Mouse (Mus musculus): ENCODE data around the gene Colec11. TPM values are rescaled to one million over a fixed set of nuclear protein-coding genes. Genes with fewer than 3 reads are reported as not detected.

Gene Colec11
- polyA plus RNA-seq, 1 experiment from 2014 or later, result 0.17 TPM

Other genes with a start within 250 kb of the Colec11 start
- gene Dcdc2c, start 71.0 kb downstream of the Colec11 start, polyA plus RNA-seq (2016; fragmentation: Nextera tagmentation; extraction: Ambion mirVana), result 0.14 and 0.15 TPM in 2 replicates
- gene Allc, start 40.9 kb downstream of the Colec11 start, polyA plus RNA-seq (2016; fragmentation: Nextera tagmentation; extraction: Ambion mirVana), result not detected in 2 replicates
- 553 and 647 TPM in 2 replicates for gene Rps7, start 12.6 kb upstream of the Colec11 start, polyA plus RNA-seq (2016; fragmentation: Nextera tagmentation; extraction: Ambion mirVana)
- 34.1 and 35.4 TPM in 2 replicates for gene Rnaseh1, start 26.2 kb upstream of the Colec11 start, polyA plus RNA-seq (2016; fragmentation: Nextera tagmentation; extraction: Ambion mirVana)
- 43.3 and 48.1 TPM in 2 replicates for gene Adi1, start 51.9 kb upstream of the Colec11 start, polyA plus RNA-seq (2016; fragmentation: Nextera tagmentation; extraction: Ambion mirVana)
- 36.3 and 40.1 TPM in 2 replicates for gene Trappc12, start 127.1 kb upstream of the Colec11 start, polyA plus RNA-seq (2016; fragmentation: Nextera tagmentation; extraction: Ambion mirVana)
- gene Eipr1, start 128.4 kb upstream of the Colec11 start, polyA plus RNA-seq (2016; fragmentation: Nextera tagmentation; extraction: Ambion mirVana), result 45.5 and 48.0 TPM in 2 replicates

All from midbrain, embryonic 10.5 days (tissue).